Mouse (Mus musculus): ENCODE data around the gene P2rx1. TPM values are rescaled to one million over a fixed set of nuclear protein-coding genes. Genes with fewer than 3 reads are reported as not detected.

The P2rx1 gene
- polyA plus RNA-seq, 1 experiment from 2014 or later, result 1.4 TPM

DNA sequence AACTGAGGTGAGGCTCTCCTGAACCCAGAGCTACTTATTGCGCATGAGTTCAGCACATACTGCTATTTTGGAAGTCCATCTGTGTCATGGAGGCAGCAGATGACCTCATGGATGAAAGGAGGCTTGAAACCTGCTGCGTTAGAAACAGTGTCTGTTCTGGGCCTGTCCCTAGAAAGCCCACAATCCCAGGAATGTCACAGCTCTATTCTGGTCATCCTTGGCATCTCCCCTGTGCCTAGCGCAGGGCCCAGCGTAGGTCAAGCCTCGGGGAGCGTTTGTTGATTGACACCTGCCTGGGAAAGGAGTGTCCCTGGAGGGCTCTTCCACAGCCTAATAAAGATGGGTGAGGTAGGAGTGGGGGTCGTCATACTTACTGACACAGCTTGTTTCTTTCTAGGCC, 37.2 kb downstream of the P2rx1 start:
- DNase-seq (ENCODE audit: extremely low spot score, low spot score), result no peak
- 86% methylated on average over 7 of the region's 7 CpGs for WGBS
- Histone ChIP-seq H3K9me3 (no peaks in the 10 kb centered on the region), H3K27ac (no peak overlapping the region), H3K27me3 (ENCODE audit: poor library complexity, severe bottlenecking) (peaks cover 17% of the 10 kb centered on the region), H3K4me3 (no peak overlapping the region), H3K36me3 (replicated peaks) (no peaks in the 10 kb centered on the region), H3K4me1 (peaks cover 6% of the 10 kb centered on the region)

DNA sequence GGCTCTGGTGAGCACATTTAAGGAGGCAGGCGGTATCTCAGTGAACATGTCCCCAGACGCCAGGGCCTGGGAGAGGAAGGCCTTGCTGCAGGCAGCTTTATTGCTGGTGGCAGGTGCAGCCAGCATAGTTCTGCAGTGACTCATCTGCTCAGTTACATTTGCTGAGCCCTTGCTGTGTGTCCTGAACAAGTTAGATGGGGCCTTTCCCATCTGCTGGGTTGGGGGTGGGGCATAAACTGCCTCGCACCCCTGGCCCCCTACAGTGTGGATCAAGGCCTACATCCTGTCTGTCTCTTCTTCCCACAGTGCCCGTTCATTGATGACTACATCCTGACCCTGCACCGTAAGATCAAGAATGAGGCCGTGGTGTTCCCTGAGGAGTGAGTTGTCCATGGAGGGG, 38.0 kb downstream of the P2rx1 start:
- DNase-seq (ENCODE audit: extremely low spot score, low spot score), result no peak
- no peaks in the 10 kb centered on the region for H3K36me3 ChIP-seq (replicated peaks)
- 73% methylated on average over 6 of the region's 6 CpGs for WGBS
- peaks cover 13% of the 10 kb centered on the region for H3K27me3 ChIP-seq (ENCODE audit: poor library complexity, severe bottlenecking)
- H3K4me3 ChIP-seq, result no peak overlapping the region
- no peaks in the 10 kb centered on the region for H3K9me3 ChIP-seq
- no peak overlapping the region for H3K27ac ChIP-seq
- no peaks in the 10 kb centered on the region for H3K4me1 ChIP-seq

DNA sequence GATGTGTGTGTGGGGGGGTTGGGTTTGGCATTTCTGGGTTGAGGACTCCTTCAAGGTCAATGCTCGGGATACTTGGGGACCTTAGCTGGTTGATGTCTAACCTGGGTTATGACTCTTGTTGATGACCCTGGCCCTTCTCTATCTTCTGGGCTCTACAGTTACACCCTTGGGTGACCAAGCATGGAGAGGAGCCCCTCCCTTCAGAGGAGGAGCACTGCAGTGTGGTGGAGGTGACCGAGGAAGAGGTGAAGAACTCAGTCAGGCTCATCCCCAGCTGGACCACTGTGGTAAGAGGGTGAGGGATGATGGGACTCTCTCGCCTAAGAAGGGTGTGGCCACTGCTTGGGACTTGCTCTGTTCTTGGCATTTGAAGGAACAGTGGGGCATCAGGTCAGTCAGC, 38.8 kb downstream of the P2rx1 start:
- no peak for DNase-seq (ENCODE audit: extremely low spot score, low spot score)
- Histone ChIP-seq H3K36me3 (replicated peaks) (no peaks in the 10 kb centered on the region), H3K27ac (no peak overlapping the region), H3K27me3 (ENCODE audit: poor library complexity, severe bottlenecking) (peaks cover 5% of the 10 kb centered on the region; the same call in 1 of the 2 replicates), H3K9me3 (no peaks in the 10 kb centered on the region), H3K4me1 (no peaks in the 10 kb centered on the region), H3K4me3 (no peak overlapping the region)
- 85% methylated on average over 3 of the region's 3 CpGs for WGBS

DNA sequence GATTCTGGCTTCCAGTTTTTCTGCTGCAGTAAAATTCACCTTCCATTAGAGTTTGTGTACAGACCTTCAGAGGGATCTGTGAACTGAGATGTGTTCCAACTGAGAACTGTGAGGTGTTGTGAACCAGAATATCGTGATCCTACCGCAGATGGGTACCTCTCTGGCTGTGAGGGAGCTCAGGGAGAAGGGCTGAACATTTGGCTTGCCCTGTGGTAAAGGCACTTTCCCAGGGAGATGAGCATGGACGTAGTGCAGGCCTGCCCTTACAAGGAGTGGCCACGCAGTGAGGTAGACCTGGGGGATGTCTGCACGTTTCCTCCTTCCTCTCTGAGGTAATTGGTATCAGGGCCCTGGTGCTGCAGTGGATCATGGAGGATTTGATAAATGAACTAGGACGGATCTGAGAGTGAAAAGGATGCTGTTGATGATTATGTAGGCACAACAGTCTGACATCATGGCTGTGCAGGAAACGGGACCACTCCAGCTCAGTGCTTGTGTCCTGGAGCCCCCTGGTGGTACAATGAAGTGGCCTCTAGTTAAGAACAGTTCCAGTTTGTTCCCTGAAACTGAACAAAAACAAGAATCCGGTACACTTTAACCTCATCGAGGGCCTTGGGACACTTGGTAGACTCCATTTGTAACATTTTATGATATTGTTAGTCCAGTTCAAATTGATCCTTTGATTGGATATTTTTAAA, 40.3 kb downstream of the P2rx1 start:
- H3K27me3 ChIP-seq (ENCODE audit: poor library complexity, severe bottlenecking), result no peaks in the 10 kb centered on the region
- peak; percentile 45 for DNase-seq (ENCODE audit: extremely low spot score, low spot score)
- H3K36me3 ChIP-seq (replicated peaks), result no peaks in the 10 kb centered on the region
- peaks cover 8% of the 10 kb centered on the region for H3K4me1 ChIP-seq
- 67% methylated on average over 9 of the region's 9 CpGs for WGBS
- H3K9me3 ChIP-seq, result no peaks in the 10 kb centered on the region
- no peak overlapping the region for H3K4me3 ChIP-seq
- H3K27ac ChIP-seq, result no peak overlapping the region

DNA sequence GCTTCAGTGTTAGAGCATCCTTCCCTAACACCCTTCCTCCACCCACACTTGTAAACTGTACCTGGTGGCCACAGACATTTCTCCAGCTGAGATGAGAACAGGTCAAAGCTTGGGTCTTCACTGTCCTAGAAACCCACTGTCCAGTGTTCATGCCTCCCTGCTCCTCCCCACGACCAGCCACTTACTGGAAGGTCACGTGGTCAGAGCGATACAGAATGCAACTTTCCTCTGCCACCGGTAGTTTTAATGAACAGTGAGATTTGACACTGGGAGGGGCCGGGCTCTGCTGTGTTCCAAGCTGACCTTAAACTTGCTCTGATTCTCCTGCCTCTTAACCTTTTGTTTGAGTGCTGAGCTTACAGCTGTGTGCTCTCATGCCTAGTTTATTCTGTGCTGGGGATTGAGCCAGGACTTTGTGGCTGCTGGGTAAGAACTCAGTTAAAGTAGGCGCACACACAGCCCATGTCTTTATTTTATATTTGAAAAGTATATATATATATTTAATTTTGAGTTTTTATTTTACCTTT, 45.4 kb downstream of the P2rx1 start:
- Histone ChIP-seq H3K4me1 (peaks cover 25% of the 10 kb centered on the region), H3K9me3 (no peaks in the 10 kb centered on the region), H3K27ac (no peak overlapping the region), H3K27me3 (ENCODE audit: poor library complexity, severe bottlenecking) (no peaks in the 10 kb centered on the region), H3K36me3 (replicated peaks) (no peaks in the 10 kb centered on the region), H3K4me3 (no peak overlapping the region)
- 64% methylated on average over 6 of the region's 6 CpGs for WGBS
- DNase-seq (ENCODE audit: extremely low spot score, low spot score), result no peak

DNA sequence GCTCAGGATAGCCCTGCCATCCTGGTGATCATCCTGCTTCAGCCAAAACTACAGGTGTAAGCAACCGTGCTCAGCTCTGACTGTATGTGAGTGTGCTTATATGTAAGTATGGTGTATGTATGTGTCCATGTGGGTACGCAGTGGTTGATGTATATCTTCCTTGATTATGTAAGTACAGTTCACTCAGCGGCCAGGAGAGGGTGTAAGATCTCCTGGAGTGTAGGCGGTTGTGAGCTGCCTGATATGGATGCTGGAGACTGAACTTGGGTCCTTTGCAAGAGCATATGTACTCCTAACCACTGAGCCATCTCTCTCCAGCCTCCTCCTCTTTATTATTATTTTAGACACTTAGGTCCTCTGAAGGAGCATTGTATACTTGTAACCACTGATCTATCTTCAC, 45.9 kb downstream of the P2rx1 start:
- no peaks in the 10 kb centered on the region for H3K27me3 ChIP-seq (ENCODE audit: poor library complexity, severe bottlenecking)
- no peak overlapping the region for H3K4me3 ChIP-seq
- H3K4me1 ChIP-seq, result peaks cover 26% of the 10 kb centered on the region
- DNase-seq (ENCODE audit: extremely low spot score, low spot score), result no peak
- H3K9me3 ChIP-seq, result no peaks in the 10 kb centered on the region
- H3K36me3 ChIP-seq (replicated peaks), result no peaks in the 10 kb centered on the region; the same call in 1 of the 2 replicates
- no peak overlapping the region for H3K27ac ChIP-seq
- 65% methylated on average over 4 of the region's 4 CpGs for WGBS

DNA sequence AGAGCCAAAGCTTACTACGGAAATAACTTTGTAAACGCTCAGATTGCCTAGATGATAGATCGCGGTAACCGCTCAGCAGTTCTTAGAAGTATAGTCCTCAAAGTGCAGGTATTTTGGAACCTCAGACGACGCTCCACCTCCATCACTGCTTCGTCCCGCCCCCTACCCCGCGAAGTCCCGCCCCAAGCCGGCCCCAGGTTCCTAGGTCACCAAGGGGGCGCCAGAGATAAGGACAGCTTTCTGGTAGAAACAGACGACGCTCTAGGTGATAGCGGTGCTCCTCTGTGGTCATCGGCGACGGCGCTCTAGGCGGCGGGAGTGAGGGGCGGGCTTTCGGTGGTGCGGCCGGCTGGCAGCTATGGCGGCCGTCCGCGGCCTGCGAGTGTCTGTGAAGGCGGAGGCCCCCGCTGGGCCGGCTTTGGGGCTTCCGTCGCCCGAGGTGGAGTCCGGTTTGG, 48.7 kb downstream of the P2rx1 start, which contains the start of gene Ncbp3:
Gene Ncbp3 (plus strand): TSS at position 242 of the 455 bp plus-strand sequence.
- under 1% methylated on average over 39 of the region's 39 CpGs for WGBS
- DNase-seq (ENCODE audit: extremely low spot score, low spot score), result peak; percentile 95
- H3K9me3 ChIP-seq, result no peaks in the 10 kb centered on the region
- no peaks in the 10 kb centered on the region for H3K27me3 ChIP-seq (ENCODE audit: poor library complexity, severe bottlenecking)
- peak within 1 kb of the TSS; percentile 93 for H3K4me3 ChIP-seq
- H3K27ac ChIP-seq, result peak within 1 kb of the TSS; percentile 97
- peaks cover 26% of the 10 kb centered on the region for H3K4me1 ChIP-seq
- peaks cover 26% of the 10 kb centered on the region for H3K36me3 ChIP-seq (replicated peaks)

DNA sequence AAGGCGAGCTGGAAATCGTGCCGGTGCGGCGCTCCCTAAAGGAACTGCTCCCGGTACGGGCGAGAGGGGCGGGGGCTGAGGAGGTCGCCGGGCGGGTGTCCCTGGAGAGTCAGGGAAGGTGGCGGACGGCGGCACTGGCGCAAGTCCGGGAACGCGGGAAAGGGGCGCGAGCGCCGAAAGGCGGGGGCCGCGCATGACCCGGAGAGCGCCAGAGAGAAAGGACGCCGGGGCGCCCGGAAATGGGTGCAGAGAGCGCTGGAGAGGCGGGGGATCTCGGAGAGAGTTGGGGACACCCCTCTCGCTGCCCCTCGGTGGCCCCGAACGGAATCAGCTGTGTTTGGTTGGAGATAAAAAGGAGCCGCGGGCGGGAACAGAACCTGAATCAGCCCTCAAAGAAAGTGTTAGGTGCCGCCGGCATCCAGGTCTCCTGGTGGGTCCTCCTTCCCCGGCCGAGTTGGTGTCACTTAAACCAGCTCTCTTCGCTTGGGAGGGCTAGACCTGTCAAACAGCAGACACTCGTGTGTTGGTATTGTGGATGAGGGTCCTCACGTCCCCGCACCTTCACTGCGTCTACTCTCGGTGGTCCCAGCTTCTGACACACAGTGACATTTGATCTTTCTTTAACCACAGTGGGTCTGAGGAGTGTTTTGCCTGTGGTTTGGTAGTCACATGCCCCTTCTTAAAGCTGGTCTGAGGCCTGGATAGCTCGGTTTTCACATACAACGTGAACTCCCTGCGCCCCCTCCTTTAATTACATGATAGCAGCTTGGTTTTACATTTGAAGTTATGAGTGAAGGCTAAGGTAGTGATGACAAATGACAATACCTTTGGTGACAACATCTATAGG, 49.4 kb downstream of the P2rx1 start:
- DNase-seq (ENCODE audit: extremely low spot score, low spot score), result no peak
- no peaks in the 10 kb centered on the region for H3K27me3 ChIP-seq (ENCODE audit: poor library complexity, severe bottlenecking)
- H3K27ac ChIP-seq, result peak overlapping the region; percentile 97
- WGBS, result 2% methylated on average over 55 of the region's 55 CpGs
- peaks cover 33% of the 10 kb centered on the region for H3K36me3 ChIP-seq (replicated peaks)
- no peaks in the 10 kb centered on the region for H3K9me3 ChIP-seq
- H3K4me1 ChIP-seq, result peaks cover 26% of the 10 kb centered on the region
- H3K4me3 ChIP-seq, result peak overlapping the region; percentile 93

DNA sequence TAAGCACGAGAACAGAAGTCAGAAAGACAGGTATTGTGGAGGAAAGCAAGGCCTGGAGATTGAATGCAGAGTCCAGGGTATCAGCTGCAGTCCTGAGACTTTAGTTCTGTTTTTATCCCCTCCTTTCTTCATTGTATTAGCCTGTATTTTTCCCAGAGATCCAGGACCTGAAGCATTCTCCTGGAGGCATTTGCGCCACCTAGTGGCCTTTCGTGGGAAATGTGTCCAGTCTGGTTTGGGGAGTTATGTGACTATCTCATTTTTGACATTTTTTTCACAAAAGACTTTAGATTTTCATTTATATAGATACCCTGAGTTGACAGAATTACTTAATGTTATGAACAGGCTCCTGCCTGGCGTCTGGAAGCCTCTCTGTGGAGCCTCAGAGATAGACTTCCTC, 50.4 kb downstream of the P2rx1 start:
- H3K36me3 ChIP-seq (replicated peaks), result peaks cover 44% of the 10 kb centered on the region
- peaks cover 17% of the 10 kb centered on the region for H3K4me1 ChIP-seq
- WGBS, result 4% methylated on average over 4 of the region's 4 CpGs
- H3K4me3 ChIP-seq, result peak overlapping the region; percentile 93
- no peaks in the 10 kb centered on the region for H3K9me3 ChIP-seq
- peak; percentile 75 for DNase-seq (ENCODE audit: extremely low spot score, low spot score)
- H3K27ac ChIP-seq, result no peak overlapping the region
- no peaks in the 10 kb centered on the region for H3K27me3 ChIP-seq (ENCODE audit: poor library complexity, severe bottlenecking)

DNA sequence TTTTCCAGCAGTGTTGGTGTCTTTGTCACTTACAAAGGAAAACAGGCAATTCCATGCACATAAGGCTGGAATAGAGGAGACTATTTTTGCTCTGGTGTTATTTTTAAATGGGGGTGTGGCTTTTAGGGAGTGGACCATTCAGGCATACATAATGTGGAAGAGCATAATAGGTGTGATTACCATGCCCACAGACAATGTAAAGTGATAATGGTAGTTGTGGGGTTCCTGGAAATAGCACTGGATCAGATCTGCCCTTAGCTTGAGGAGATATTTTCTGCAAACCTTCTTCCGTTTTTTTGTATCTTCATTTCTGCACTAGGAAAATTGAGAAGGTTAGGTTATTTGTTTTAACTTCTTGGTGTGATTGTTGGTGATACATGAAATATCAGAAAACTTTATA, 53.9 kb downstream of the P2rx1 start:
- DNase-seq (ENCODE audit: extremely low spot score, low spot score), result no peak
- peaks cover 11% of the 10 kb centered on the region for H3K4me1 ChIP-seq

DNA sequence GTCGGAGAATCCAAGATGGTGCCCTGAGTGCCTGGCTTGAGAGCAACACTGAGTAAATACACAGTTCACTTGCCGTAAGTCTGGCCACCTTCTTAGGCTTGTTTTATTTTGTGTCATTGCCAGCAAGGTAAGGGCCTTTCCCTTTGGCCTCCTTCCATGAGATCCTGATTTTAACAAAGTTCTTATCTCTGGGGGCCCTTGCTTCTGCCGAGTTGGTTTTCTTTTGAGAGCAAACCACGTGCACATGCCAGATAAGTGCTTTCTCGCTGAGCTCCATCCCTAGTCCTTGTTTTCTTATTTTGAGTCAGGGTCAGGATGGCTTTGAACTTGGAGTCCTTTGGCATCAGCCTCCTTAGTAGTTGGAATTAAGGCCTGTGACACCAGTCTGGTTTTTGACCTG, 58.8 kb downstream of the P2rx1 start:
- no peaks in the 10 kb centered on the region for H3K4me1 ChIP-seq
- no peak overlapping the region for H3K4me3 ChIP-seq
- no peaks in the 10 kb centered on the region for H3K9me3 ChIP-seq
- DNase-seq (ENCODE audit: extremely low spot score, low spot score), result no peak
- H3K27ac ChIP-seq, result no peak overlapping the region
- H3K36me3 ChIP-seq (replicated peaks), result peaks cover 95% of the 10 kb centered on the region
- H3K27me3 ChIP-seq (ENCODE audit: poor library complexity, severe bottlenecking), result no peaks in the 10 kb centered on the region
- WGBS, result 94% methylated on average over 5 of the region's 5 CpGs

More for the DNA sequence above, 53.9 kb downstream of the P2rx1 start:
- peaks cover 78% of the 10 kb centered on the region for H3K36me3 ChIP-seq (replicated peaks)
- no peak overlapping the region for H3K4me3 ChIP-seq
- H3K9me3 ChIP-seq, result no peaks in the 10 kb centered on the region
- no peak overlapping the region for H3K27ac ChIP-seq
- 89% methylated on average over 1 of the region's 1 CpGs for WGBS
- no peaks in the 10 kb centered on the region for H3K27me3 ChIP-seq (ENCODE audit: poor library complexity, severe bottlenecking)

DNA sequence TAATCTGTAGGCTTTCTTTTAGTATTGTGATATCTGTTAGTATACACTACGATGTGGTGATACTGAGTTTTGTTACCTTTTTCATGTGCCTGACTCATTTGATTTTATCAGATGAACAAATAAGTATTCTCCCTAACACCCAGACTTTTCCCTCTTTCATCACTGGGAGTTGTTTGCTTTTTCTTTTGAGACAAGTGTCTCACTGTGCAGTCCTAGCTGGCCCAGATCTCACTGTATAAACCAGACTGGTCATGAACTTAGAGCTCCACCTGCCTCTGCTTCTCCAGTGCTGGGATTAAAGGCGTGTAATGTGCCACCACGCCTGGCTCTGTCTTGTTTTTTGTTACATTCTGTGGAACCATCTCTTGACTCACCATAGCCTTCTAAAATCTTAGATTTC, 60.7 kb downstream of the P2rx1 start:
- no peak overlapping the region for H3K27ac ChIP-seq
- H3K4me3 ChIP-seq, result no peak overlapping the region
- WGBS, result 89% methylated on average over 3 of the region's 3 CpGs
- H3K4me1 ChIP-seq, result no peaks in the 10 kb centered on the region
- no peaks in the 10 kb centered on the region for H3K27me3 ChIP-seq (ENCODE audit: poor library complexity, severe bottlenecking)
- H3K9me3 ChIP-seq, result no peaks in the 10 kb centered on the region
- peaks cover 82% of the 10 kb centered on the region for H3K36me3 ChIP-seq (replicated peaks)
- DNase-seq (ENCODE audit: extremely low spot score, low spot score), result no peak

DNA sequence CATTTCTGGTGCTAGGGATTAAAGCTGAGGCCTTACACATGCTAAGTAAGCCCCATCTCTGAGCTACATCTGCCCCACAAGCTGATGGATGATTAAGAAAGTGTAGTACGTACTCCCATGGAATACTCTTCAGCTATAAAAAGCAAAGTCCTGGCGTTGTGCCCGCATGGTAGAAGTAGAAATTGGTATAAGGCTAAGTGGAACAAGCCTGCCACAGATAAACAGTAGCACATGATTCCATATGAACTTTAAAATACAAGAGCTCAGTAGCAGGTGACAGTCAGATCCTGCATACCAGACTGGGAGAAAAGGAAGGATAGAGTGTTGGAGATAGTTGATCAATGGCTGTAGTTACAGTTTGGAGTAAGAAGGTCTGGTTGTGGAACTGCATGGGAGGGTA, 62.5 kb downstream of the P2rx1 start:
- peaks cover 76% of the 10 kb centered on the region for H3K36me3 ChIP-seq (replicated peaks)
- no peak for DNase-seq (ENCODE audit: extremely low spot score, low spot score)
- WGBS, result 95% methylated on average over 3 of the region's 3 CpGs

More for the DNA sequence above, 62.5 kb downstream of the P2rx1 start:
- Histone ChIP-seq H3K27me3 (ENCODE audit: poor library complexity, severe bottlenecking) (no peaks in the 10 kb centered on the region), H3K4me1 (no peaks in the 10 kb centered on the region), H3K9me3 (no peaks in the 10 kb centered on the region), H3K4me3 (no peak overlapping the region), H3K27ac (no peak overlapping the region)

Measured in forebrain, embryonic 10.5 days (tissue).